Mouse (Mus musculus): Measurements from ENCODE around the gene Zfp574. TPM values are rescaled to one million over a fixed set of nuclear protein-coding genes. Genes with fewer than 3 reads are reported as not detected.

The Zfp574 gene
- total and polyA plus RNA-seq, 3 experiments, result 9.2 to 12.6 (median 10.3) TPM

GRCm38 (mm10) chr7:25125716-25126281 is 53.4 kb downstream of the Zfp574 start:
- 66% methylated on average over 10 of the region's 10 CpGs for whole genome bisulfite sequencing
- TF ChIP-seq CTCF (IDR thresholded peaks at IDR 0.05) (no peak), EP300 (IDR thresholded peaks at IDR 0.05; ENCODE audit: insufficient read depth, low read depth, low read length) (no peak), POLR2A (IDR thresholded peaks at IDR 0.05; ENCODE audit: insufficient read depth, low read depth, low read length) (no peak)
- H3K36me3 ChIP-seq (ENCODE audit: control insufficient read depth, insufficient read depth, low read length), result no peaks in the 10 kb centered on the region
- no peak overlapping the region for H3K9ac ChIP-seq (ENCODE audit: low read depth, low read length)
- no peaks in the 10 kb centered on the region for H3K27me3 ChIP-seq (ENCODE audit: control insufficient read depth, insufficient read depth, low read length)
- H3K4me3 ChIP-seq, result no peak overlapping the region
- intact Hi-C loops (cut with DNase I), result no loop called here
- no peak for DNase-seq
- no peaks in the 10 kb centered on the region for H3K4me1 ChIP-seq (ENCODE audit: control insufficient read depth, insufficient read depth, low read length)
- H3K79me2 ChIP-seq (replicated peaks; ENCODE audit: control insufficient read depth, insufficient read depth, low read length), result no peaks in the 10 kb centered on the region
- H3K27ac ChIP-seq, result no peak overlapping the region

- H3K27me3 ChIP-seq (ENCODE audit: control insufficient read depth, insufficient read depth, low read length), result peaks cover 4% of the 10 kb centered on the region; the same call in 1 of the 2 replicates
- 60% methylated on average over 9 of the region's 9 CpGs for WGBS
- no peaks in the 10 kb centered on the region for H3K4me1 ChIP-seq (ENCODE audit: control insufficient read depth, insufficient read depth, low read length)
- TF ChIP-seq EP300 (IDR thresholded peaks at IDR 0.05; ENCODE audit: insufficient read depth, low read depth, low read length), result no peak
- TF ChIP-seq POLR2A (IDR thresholded peaks at IDR 0.05; ENCODE audit: insufficient read depth, low read depth, low read length), result no peak
- TF ChIP-seq CTCF (IDR thresholded peaks at IDR 0.05), result no peak
- DNase-seq, result no peak
- no peak overlapping the region for H3K4me3 ChIP-seq
- H3K79me2 ChIP-seq (replicated peaks; ENCODE audit: control insufficient read depth, insufficient read depth, low read length), result no peaks in the 10 kb centered on the region
- H3K36me3 ChIP-seq (ENCODE audit: control insufficient read depth, insufficient read depth, low read length), result no peaks in the 10 kb centered on the region
- H3K27ac ChIP-seq, result no peak overlapping the region
- no peak overlapping the region for H3K9ac ChIP-seq (ENCODE audit: low read depth, low read length)
- intact Hi-C loops (cut with DNase I), result no loop called here
Observed at GRCm38 (mm10) chr7:25127971-25128370, 55.6 kb downstream of the Zfp574 start.

- Histone ChIP-seq H3K4me1 (ENCODE audit: control insufficient read depth, insufficient read depth, low read length) (no peaks in the 10 kb centered on the region), H3K27ac (no peak overlapping the region), H3K79me2 (replicated peaks; ENCODE audit: control insufficient read depth, insufficient read depth, low read length) (no peaks in the 10 kb centered on the region), H3K9ac (ENCODE audit: low read depth, low read length) (no peak overlapping the region), H3K36me3 (ENCODE audit: control insufficient read depth, insufficient read depth, low read length) (no peaks in the 10 kb centered on the region), H3K27me3 (ENCODE audit: control insufficient read depth, insufficient read depth, low read length) (peaks cover 6% of the 10 kb centered on the region), H3K4me3 (no peak overlapping the region)
- peak; percentile 32 to 66 for DNase-seq
- intact Hi-C loops (cut with DNase I), result no loop called here
- TF ChIP-seq POLR2A (IDR thresholded peaks at IDR 0.05; ENCODE audit: insufficient read depth, low read depth, low read length) (no peak), EP300 (IDR thresholded peaks at IDR 0.05; ENCODE audit: insufficient read depth, low read depth, low read length) (no peak), CTCF (IDR thresholded peaks at IDR 0.05) (no peak)
- 42% methylated on average over 13 of the region's 13 CpGs for WGBS
Observed at GRCm38 (mm10) chr7:25129390-25129979, 57.1 kb downstream of the Zfp574 start.

- TF ChIP-seq CTCF (IDR thresholded peaks at IDR 0.05) (no peak), EP300 (IDR thresholded peaks at IDR 0.05; ENCODE audit: insufficient read depth, low read depth, low read length) (no peak), POLR2A (IDR thresholded peaks at IDR 0.05; ENCODE audit: insufficient read depth, low read depth, low read length) (no peak)
- intact Hi-C loops (cut with DNase I), result loop anchor here (10.0 kb wide), 1 partner anchor 274 kb away; no protein-coding TSS in a partner anchor
- Histone ChIP-seq H3K36me3 (ENCODE audit: control insufficient read depth, insufficient read depth, low read length) (no peaks in the 10 kb centered on the region), H3K79me2 (replicated peaks; ENCODE audit: control insufficient read depth, insufficient read depth, low read length) (no peaks in the 10 kb centered on the region), H3K4me1 (ENCODE audit: control insufficient read depth, insufficient read depth, low read length) (no peaks in the 10 kb centered on the region), H3K27ac (no peak overlapping the region), H3K9ac (ENCODE audit: low read depth, low read length) (no peak overlapping the region), H3K4me3 (no peak overlapping the region), H3K27me3 (ENCODE audit: control insufficient read depth, insufficient read depth, low read length) (peaks cover 6% of the 10 kb centered on the region)
- WGBS, result 78% methylated on average over 11 of the region's 11 CpGs
- DNase-seq, result no peak
Observed at GRCm38 (mm10) chr7:25130565-25130964, 58.2 kb downstream of the Zfp574 start.

GRCm38 (mm10) chr7:25131247-25131646 is 58.9 kb downstream of the Zfp574 start:
- 86% methylated on average over 11 of the region's 11 CpGs for whole genome bisulfite sequencing
- Histone ChIP-seq H3K4me1 (ENCODE audit: control insufficient read depth, insufficient read depth, low read length) (no peaks in the 10 kb centered on the region), H3K27me3 (ENCODE audit: control insufficient read depth, insufficient read depth, low read length) (peaks cover 6% of the 10 kb centered on the region), H3K79me2 (replicated peaks; ENCODE audit: control insufficient read depth, insufficient read depth, low read length) (no peaks in the 10 kb centered on the region), H3K36me3 (ENCODE audit: control insufficient read depth, insufficient read depth, low read length) (no peaks in the 10 kb centered on the region), H3K4me3 (no peak overlapping the region), H3K27ac (no peak overlapping the region), H3K9ac (ENCODE audit: low read depth, low read length) (no peak overlapping the region)
- no peak for DNase-seq
- no peak for TF ChIP-seq EP300 (IDR thresholded peaks at IDR 0.05; ENCODE audit: insufficient read depth, low read depth, low read length)
- no peak for TF ChIP-seq CTCF (IDR thresholded peaks at IDR 0.05)
- no peak for TF ChIP-seq POLR2A (IDR thresholded peaks at IDR 0.05; ENCODE audit: insufficient read depth, low read depth, low read length)
- intact Hi-C loops (cut with DNase I), result loop anchor here (10.0 kb wide), 1 partner anchor 274 kb away; no protein-coding TSS in a partner anchor

- H3K27ac ChIP-seq, result no peak overlapping the region
- H3K4me3 ChIP-seq, result no peak overlapping the region
- peak; percentile 39 to 67 for DNase-seq
- no peak overlapping the region for H3K9ac ChIP-seq (ENCODE audit: low read depth, low read length)
- H3K4me1 ChIP-seq (ENCODE audit: control insufficient read depth, insufficient read depth, low read length), result no peaks in the 10 kb centered on the region
- H3K36me3 ChIP-seq (ENCODE audit: control insufficient read depth, insufficient read depth, low read length), result no peaks in the 10 kb centered on the region
- TF ChIP-seq POLR2A (IDR thresholded peaks at IDR 0.05; ENCODE audit: insufficient read depth, low read depth, low read length) (no peak), CTCF (IDR thresholded peaks at IDR 0.05) (no peak), EP300 (IDR thresholded peaks at IDR 0.05; ENCODE audit: insufficient read depth, low read depth, low read length) (no peak)
- H3K27me3 ChIP-seq (ENCODE audit: control insufficient read depth, insufficient read depth, low read length), result peaks cover 6% of the 10 kb centered on the region
- intact Hi-C loops (cut with DNase I), result loop anchor here (10.0 kb wide), 1 partner anchor 272 kb away; no protein-coding TSS in a partner anchor
- 10% methylated on average over 25 of the region's 25 CpGs for WGBS
- H3K79me2 ChIP-seq (replicated peaks; ENCODE audit: control insufficient read depth, insufficient read depth, low read length), result no peaks in the 10 kb centered on the region
Observed at GRCm38 (mm10) chr7:25132318-25132960, 60.1 kb downstream of the Zfp574 start.

Small RNA genes lying within 50 kb of the gene (microRNA-seq; reads per million reads assigned to microRNA genes)
- 0 reads per million in 2 experiments for gene Mir6537

Other genes with a start within 250 kb of the Zfp574 start
- not detected for gene Gm9844, start 210.4 kb upstream of the Zfp574 start, total RNA-seq (2021)
- gene Gm9844, start 210.4 kb upstream of the Zfp574 start, polyA plus RNA-seq (2012; rRNA removed), result 0.67 and 0.68 TPM in 2 replicates
- gene Lypd4, start 202.6 kb upstream of the Zfp574 start, total RNA-seq (2021), result not detected
- 0.12 and 0.53 TPM in 2 replicates for gene Lypd4, start 202.6 kb upstream of the Zfp574 start, polyA plus RNA-seq (2012; rRNA removed)
- not detected for gene Dmrtc2, start 202.5 kb upstream of the Zfp574 start, total RNA-seq (2021)
- not detected in 2 replicates for gene Dmrtc2, start 202.5 kb upstream of the Zfp574 start, polyA plus RNA-seq (2012; rRNA removed)
- gene Rps19, start 188.2 kb upstream of the Zfp574 start, total RNA-seq (2021), result 100 to 1,000 TPM; 505 to 584 TPM
- gene Rps19, start 188.2 kb upstream of the Zfp574 start, polyA plus RNA-seq (2012; rRNA removed), result 243 and 256 TPM in 2 replicates
- 1 to 10 TPM; 1.1 to 1.7 TPM for gene Cd79a, start 175.2 kb upstream of the Zfp574 start, total RNA-seq (2021)
- 5.1 and 15.6 TPM in 2 replicates for gene Cd79a, start 175.2 kb upstream of the Zfp574 start, polyA plus RNA-seq (2012; rRNA removed)
- gene Arhgef1, start 169.7 kb upstream of the Zfp574 start, total RNA-seq (2021), result 10 to 100 TPM; 43.0 to 43.2 TPM
- gene Arhgef1, start 169.7 kb upstream of the Zfp574 start, polyA plus RNA-seq (2012; rRNA removed), result 92.8 and 105 TPM in 2 replicates
- gene Gm4881, start 128.1 kb upstream of the Zfp574 start, total RNA-seq (2021), result not detected
- not detected in 2 replicates for gene Gm4881, start 128.1 kb upstream of the Zfp574 start, polyA plus RNA-seq (2012; rRNA removed)
- 100 to 1,000 TPM; 299 to 358 TPM for gene Rabac1, start 99.8 kb upstream of the Zfp574 start, total RNA-seq (2021)
- 467 and 472 TPM in 2 replicates for gene Rabac1, start 99.8 kb upstream of the Zfp574 start, polyA plus RNA-seq (2012; rRNA removed)
- gene Atp1a3, start 66.6 kb upstream of the Zfp574 start, total RNA-seq (2021), result 1 to 10 TPM in 1 of 2 experiments, under 1 TPM in 1; 0.39 to 1.2 TPM
- gene Atp1a3, start 66.6 kb upstream of the Zfp574 start, polyA plus RNA-seq (2012; rRNA removed), result 0.85 and 1.7 TPM in 2 replicates
- 1 to 10 TPM; 4.5 to 4.6 TPM for gene Grik5, start 221 bp upstream of the Zfp574 start, total RNA-seq (2021)
- 10.3 and 12.1 TPM in 2 replicates for gene Grik5, start 221 bp upstream of the Zfp574 start, polyA plus RNA-seq (2012; rRNA removed)
- gene Pou2f2, start 107.2 kb downstream of the Zfp574 start, total RNA-seq (2021), result under 1 TPM; 0.39 to 0.64 TPM
- gene Pou2f2, start 107.2 kb downstream of the Zfp574 start, polyA plus RNA-seq (2012; rRNA removed), result 0.38 and 1.5 TPM in 2 replicates
- gene Dedd2, start 148.0 kb downstream of the Zfp574 start, total RNA-seq (2021), result 10 to 100 TPM; 14.3 to 18.4 TPM
- gene Dedd2, start 148.0 kb downstream of the Zfp574 start, polyA plus RNA-seq (2012; rRNA removed), result 18.7 and 21.7 TPM in 2 replicates
- gene Zfp526, start 148.9 kb downstream of the Zfp574 start, total RNA-seq (2021), result 1 to 10 TPM; 7.4 to 9.6 TPM
- gene Zfp526, start 148.9 kb downstream of the Zfp574 start, polyA plus RNA-seq (2012; rRNA removed), result 6.9 and 8.1 TPM in 2 replicates
- gene Gsk3a, start 165.3 kb downstream of the Zfp574 start, total RNA-seq (2021), result 10 to 100 TPM; 61.7 to 69.4 TPM
- 105 and 123 TPM in 2 replicates for gene Gsk3a, start 165.3 kb downstream of the Zfp574 start, polyA plus RNA-seq (2012; rRNA removed)
- gene Erf, start 178.2 kb downstream of the Zfp574 start, total RNA-seq (2021), result 10 to 100 TPM; 16.5 to 21.2 TPM
- 11.9 and 17.1 TPM in 2 replicates for gene Erf, start 178.2 kb downstream of the Zfp574 start, polyA plus RNA-seq (2012; rRNA removed)
- gene Cic, start 195.1 kb downstream of the Zfp574 start, total RNA-seq (2021), result 10 to 100 TPM; 62.8 to 62.9 TPM
- 37.7 and 41.6 TPM in 2 replicates for gene Cic, start 195.1 kb downstream of the Zfp574 start, polyA plus RNA-seq (2012; rRNA removed)
- 1 to 10 TPM; 2.4 to 3.1 TPM for gene Pafah1b3, start 225.4 kb downstream of the Zfp574 start, total RNA-seq (2021)
- gene Pafah1b3, start 225.4 kb downstream of the Zfp574 start, polyA plus RNA-seq (2012; rRNA removed), result 6.6 and 9.3 TPM in 2 replicates
- not detected for gene Prr19, start 228.8 kb downstream of the Zfp574 start, total RNA-seq (2021)
- not detected in 2 replicates for gene Prr19, start 228.8 kb downstream of the Zfp574 start, polyA plus RNA-seq (2012; rRNA removed)
- gene Tmem145, start 233.5 kb downstream of the Zfp574 start, total RNA-seq (2021), result not detected
- gene Tmem145, start 233.5 kb downstream of the Zfp574 start, polyA plus RNA-seq (2012; rRNA removed), result 0.06 TPM in 1 of 2 replicates, not detected in the other
- 10 to 100 TPM; 28.9 to 31.7 TPM for gene Megf8, start 244.6 kb downstream of the Zfp574 start, total RNA-seq (2021)
- gene Megf8, start 244.6 kb downstream of the Zfp574 start, polyA plus RNA-seq (2012; rRNA removed), result 21.5 and 24.8 TPM in 2 replicates

All from heart, adult 2 months (tissue).